Mouse (Mus musculus): Measurements from ENCODE around the gene Ccdc186. TPM values are rescaled to one million over a fixed set of nuclear protein-coding genes. Genes with fewer than 3 reads are reported as not detected.

The Ccdc186 gene
- polyA plus RNA-seq, 1 experiment from 2014 or later: 25.2 TPM

- ATAC-seq (ENCODE audit: insufficient read depth): no peak
- TF ChIP-seq CTCF (IDR thresholded peaks at IDR 0.05; ENCODE audit: low read depth): no peak
- DNase-seq: no peak
- H3K4me1 ChIP-seq (ENCODE audit: insufficient read depth): peaks cover 3% of the 10 kb centered on the region; the same call in 1 of the 2 replicates
- H3K9ac ChIP-seq: no peak overlapping the region
- H3K4me2 ChIP-seq: no peak overlapping the region
- no peaks in the 10 kb centered on the region for H3K27me3 ChIP-seq (ENCODE audit: insufficient read depth, low read length)
- no peaks in the 10 kb centered on the region for H3K36me3 ChIP-seq (ENCODE audit: insufficient read depth)
- no peaks in the 10 kb centered on the region; the same call in 1 of the 2 replicates for H3K9me3 ChIP-seq (ENCODE audit: low read depth, low read length)
- WGBS: 69% methylated on average over 4 of the region's 4 CpGs
- no peak overlapping the region for H3K4me3 ChIP-seq (ENCODE audit: low read depth, low read length)
- H3K27ac ChIP-seq (ENCODE audit: low read depth): no peak overlapping the region
These were observed 8.2 kb upstream of the Ccdc186 start for GRCm38 (mm10) chr19:56830163-56830562.

GRCm38 (mm10) chr19:56829267-56829666 is 7.3 kb upstream of the Ccdc186 start:
- Histone ChIP-seq H3K4me2 (no peak overlapping the region), H3K27me3 (ENCODE audit: insufficient read depth, low read length) (no peaks in the 10 kb centered on the region), H3K4me1 (ENCODE audit: insufficient read depth) (peaks cover 3% of the 10 kb centered on the region; the same call in 1 of the 2 replicates), H3K9ac (no peak overlapping the region), H3K27ac (ENCODE audit: low read depth) (no peak overlapping the region), H3K4me3 (ENCODE audit: low read depth, low read length) (no peak overlapping the region), H3K36me3 (ENCODE audit: insufficient read depth) (no peaks in the 10 kb centered on the region), H3K9me3 (ENCODE audit: low read depth, low read length) (no peaks in the 10 kb centered on the region; the same call in 1 of the 2 replicates)
- no peak for ATAC-seq (ENCODE audit: insufficient read depth)
- no peak for DNase-seq
- no peak for TF ChIP-seq CTCF (IDR thresholded peaks at IDR 0.05; ENCODE audit: low read depth)
- WGBS: 57% methylated on average over 9 of the region's 9 CpGs

GRCm38 (mm10) chr19:56828305-56828704 is 6.3 kb upstream of the Ccdc186 start:
- ATAC-seq (ENCODE audit: insufficient read depth) (no peak), DNase-seq (no peak)
- no peak overlapping the region for H3K9ac ChIP-seq
- peaks cover 3% of the 10 kb centered on the region; the same call in 1 of the 2 replicates for H3K4me1 ChIP-seq (ENCODE audit: insufficient read depth)
- TF ChIP-seq CTCF (IDR thresholded peaks at IDR 0.05; ENCODE audit: low read depth): no peak
- 63% methylated on average over 11 of the region's 11 CpGs for WGBS
- H3K4me2 ChIP-seq: no peak overlapping the region
- H3K36me3 ChIP-seq (ENCODE audit: insufficient read depth): no peaks in the 10 kb centered on the region
- no peaks in the 10 kb centered on the region for H3K27me3 ChIP-seq (ENCODE audit: insufficient read depth, low read length)
- H3K27ac ChIP-seq (ENCODE audit: low read depth): no peak overlapping the region
- H3K4me3 ChIP-seq (ENCODE audit: low read depth, low read length): no peak overlapping the region
- no peaks in the 10 kb centered on the region; the same call in 1 of the 2 replicates for H3K9me3 ChIP-seq (ENCODE audit: low read depth, low read length)

- no peaks in the 10 kb centered on the region for H3K36me3 ChIP-seq (ENCODE audit: insufficient read depth)
- DNase-seq: peak; percentile 57
- H3K9me3 ChIP-seq (ENCODE audit: low read depth, low read length): no peaks in the 10 kb centered on the region; the same call in 1 of the 2 replicates
- no peak within 1 kb of the TSS for H3K9ac ChIP-seq
- ATAC-seq (ENCODE audit: insufficient read depth): no peak
- no peaks in the 10 kb centered on the region for H3K27me3 ChIP-seq (ENCODE audit: insufficient read depth, low read length)
- TF ChIP-seq CTCF (IDR thresholded peaks at IDR 0.05; ENCODE audit: low read depth): no peak
- WGBS: 45% methylated on average over 44 of the region's 44 CpGs
- peak within 1 kb of the TSS; percentile 53 for H3K4me2 ChIP-seq
- peak within 1 kb of the TSS; percentile 18 for H3K4me3 ChIP-seq (ENCODE audit: low read depth, low read length)
- H3K27ac ChIP-seq (ENCODE audit: low read depth): no peak within 1 kb of the TSS
- H3K4me1 ChIP-seq (ENCODE audit: insufficient read depth): peaks cover 6% of the 10 kb centered on the region; the same call in 1 of the 2 replicates
These were observed 4.1 kb upstream of the Ccdc186 start, which contains the start of gene Tdrd1 for GRCm38 (mm10) chr19:56826047-56826631. Gene Tdrd1, plus strand, starts transcription at chr19:56826209.

- Histone ChIP-seq H3K9me3 (ENCODE audit: low read depth, low read length) (no peaks in the 10 kb centered on the region; the same call in 1 of the 2 replicates), H3K9ac (peak overlapping the region; percentile 42), H3K4me1 (ENCODE audit: insufficient read depth) (peaks cover 19% of the 10 kb centered on the region), H3K27me3 (ENCODE audit: insufficient read depth, low read length) (no peaks in the 10 kb centered on the region), H3K36me3 (ENCODE audit: insufficient read depth) (no peaks in the 10 kb centered on the region), H3K27ac (ENCODE audit: low read depth) (no peak overlapping the region), H3K4me2 (peak overlapping the region; percentile 70), H3K4me3 (ENCODE audit: low read depth, low read length) (peak overlapping the region; percentile 99)
- TF ChIP-seq CTCF (IDR thresholded peaks at IDR 0.05; ENCODE audit: low read depth): no peak
- ATAC-seq (ENCODE audit: insufficient read depth) (peak; percentile 50), DNase-seq (no peak)
- 21% methylated on average over 10 of the region's 10 CpGs for WGBS
These were observed 452 bp upstream of the Ccdc186 start for GRCm38 (mm10) chr19:56822448-56822836.

- 6% methylated on average over 22 of the region's 22 CpGs for WGBS
- H3K9ac ChIP-seq: peak overlapping the region; percentile 90
- TF ChIP-seq CTCF (IDR thresholded peaks at IDR 0.05; ENCODE audit: low read depth): no peak
- H3K36me3 ChIP-seq (ENCODE audit: insufficient read depth): no peaks in the 10 kb centered on the region
- H3K4me3 ChIP-seq (ENCODE audit: low read depth, low read length): peak overlapping the region; percentile 99
- H3K4me1 ChIP-seq (ENCODE audit: insufficient read depth): peaks cover 25% of the 10 kb centered on the region
- ATAC-seq (ENCODE audit: insufficient read depth) (no peak), DNase-seq (peak; percentile 35)
- no peaks in the 10 kb centered on the region for H3K9me3 ChIP-seq (ENCODE audit: low read depth, low read length)
- peak overlapping the region; percentile 88 for H3K27ac ChIP-seq (ENCODE audit: low read depth)
- H3K27me3 ChIP-seq (ENCODE audit: insufficient read depth, low read length): no peaks in the 10 kb centered on the region
- peak overlapping the region; percentile 70 for H3K4me2 ChIP-seq
These were observed 771 bp downstream of the Ccdc186 start for GRCm38 (mm10) chr19:56821040-56821797.
